Mouse (Mus musculus): ENCODE measurements at regions not wholly inside any gene's neighbourhood (a gene's known extent, or its start where the extent isn't known, plus 50 kb on each side); places are given as distances from the start of the nearest gene placed in this dataset.
A peak's percentile ranks its signal among the peaks of the same experiment; 100 is the strongest.

- DNase-seq (ENCODE audit: low spot score): no peak
Measured at GRCm38 (mm10) chr12:96201855-96202254, 509.8 kb downstream of the Flrt2 start.

- DNase-seq (ENCODE audit: low spot score): no peak
Measured at GRCm38 (mm10) chr12:96226446-96226845, 534.4 kb downstream of the Flrt2 start.

GRCm38 (mm10) chr12:96228714-96229113 is 536.7 kb downstream of the Flrt2 start:
- no peak for DNase-seq (ENCODE audit: low spot score)

- DNase-seq (ENCODE audit: low spot score): no peak
Measured at GRCm38 (mm10) chr12:96235510-96235909, 543.5 kb downstream of the Flrt2 start.

GRCm38 (mm10) chr12:96235996-96236525 is 544.0 kb downstream of the Flrt2 start:
- peak; percentile 20 for DNase-seq (ENCODE audit: low spot score)

GRCm38 (mm10) chr12:96239642-96240041 is 547.6 kb downstream of the Flrt2 start:
- no peak for DNase-seq (ENCODE audit: low spot score)

- DNase-seq (ENCODE audit: low spot score): no peak
Measured at GRCm38 (mm10) chr12:96261978-96262377, 570.0 kb downstream of the Flrt2 start.

GRCm38 (mm10) chr12:96275894-96276293 is 583.9 kb downstream of the Flrt2 start:
- DNase-seq (ENCODE audit: low spot score): no peak

GRCm38 (mm10) chr12:96311137-96311536 is 619.1 kb downstream of the Flrt2 start:
- peak; percentile 78 for DNase-seq (ENCODE audit: low spot score)

- DNase-seq (ENCODE audit: low spot score): no peak
Measured at GRCm38 (mm10) chr12:96323061-96323786, 631.2 kb downstream of the Flrt2 start.

- no peak for DNase-seq (ENCODE audit: low spot score)
Measured at GRCm38 (mm10) chr12:96351143-96351542, 659.1 kb downstream of the Flrt2 start.

- no peak for DNase-seq (ENCODE audit: low spot score)
Measured at GRCm38 (mm10) chr12:96378924-96379323, 686.9 kb downstream of the Flrt2 start.

GRCm38 (mm10) chr12:96419104-96419503 is 727.1 kb downstream of the Flrt2 start:
- DNase-seq (ENCODE audit: low spot score): no peak

- DNase-seq (ENCODE audit: low spot score): no peak
Measured at GRCm38 (mm10) chr12:96419567-96419966, 727.5 kb downstream of the Flrt2 start.

- DNase-seq (ENCODE audit: low spot score): no peak
Measured at GRCm38 (mm10) chr12:96427589-96427988, 735.6 kb downstream of the Flrt2 start.

- no peak for DNase-seq (ENCODE audit: low spot score)
Measured at GRCm38 (mm10) chr12:96442546-96442945, 750.5 kb downstream of the Flrt2 start.

GRCm38 (mm10) chr12:96453374-96453773 is 761.3 kb downstream of the Flrt2 start:
- peak; percentile 62 for DNase-seq (ENCODE audit: low spot score)

- DNase-seq (ENCODE audit: low spot score): no peak
Measured at GRCm38 (mm10) chr12:96476344-96476743, 784.3 kb downstream of the Flrt2 start.

- DNase-seq (ENCODE audit: low spot score): no peak
Measured at GRCm38 (mm10) chr12:96488448-96488960, 796.5 kb downstream of the Flrt2 start.

- no peak for DNase-seq (ENCODE audit: low spot score)
Measured at GRCm38 (mm10) chr12:96509658-96510057, 817.6 kb downstream of the Flrt2 start.

- DNase-seq (ENCODE audit: low spot score): no peak
Measured at GRCm38 (mm10) chr12:96558824-96559223, 866.8 kb downstream of the Flrt2 start.

- DNase-seq (ENCODE audit: low spot score): no peak
Measured at GRCm38 (mm10) chr12:96594845-96595244, 902.8 kb downstream of the Flrt2 start.

GRCm38 (mm10) chr12:96615134-96615533 is 923.1 kb downstream of the Flrt2 start:
- no peak for DNase-seq (ENCODE audit: low spot score)

GRCm38 (mm10) chr12:96615850-96616249 is 923.8 kb downstream of the Flrt2 start:
- no peak for DNase-seq (ENCODE audit: low spot score)

All from retina, embryonic 14.5 days (tissue).